Mouse (Mus musculus) megakaryocyte, embryonic 14.5 days (primary cell): ENCODE results near the gene Ccdc43. TPM values are rescaled to one million over a fixed set of nuclear protein-coding genes. Genes with fewer than 3 reads are reported as not detected.
"Not testable (repeated sequence)": the region's sequence is repeated elsewhere in the genome, so short reads cannot be mapped to it uniquely, and the experiment has no call there.

Experiments
- H3K27me3 ChIP-seq: replicated peaks from 2 replicates; pipeline ENCODE3; 2012; ENCODE audit warnings: inconsistent platforms
- H3K36me3 ChIP-seq: replicated peaks from 2 replicates; pipeline ENCODE3; 2012; ENCODE audit warnings: low read length, inconsistent platforms, mixed read lengths
- H3K4me1 ChIP-seq: 2 replicates; pipeline ENCODE4 v1.6.1; 2012; ENCODE audit warnings: inconsistent platforms
- H3K4me3 ChIP-seq: replicated peaks from 2 replicates; pipeline ENCODE3; 2012; ENCODE audit warnings: moderate library complexity, mild to moderate bottlenecking, inconsistent platforms
- H3K9me3 ChIP-seq: 2 replicates; pipeline ENCODE4 v1.6.1; 2012; ENCODE audit warnings: inconsistent platforms
- FLI1 ChIP-seq: IDR thresholded peaks from 2 replicates; pipeline ENCODE4 v1.6.1; 2012; ENCODE audit warnings: low read length, inconsistent platforms, mixed read lengths
- GATA1 ChIP-seq: IDR thresholded peaks from 3 replicates; pipeline ENCODE4 v1.6.1; 2012; ENCODE audit warnings: mixed read lengths, low read length, inconsistent platforms, borderline replicate concordance
- polyA plus RNA-seq: library from polyadenylated mRNA; stranded (reverse); fragments of >175 nt; gene quantifications from 2 replicates; pipeline ENCODE4 v1.2.3, GENCODE M21; 2012; ENCODE audit warnings: low replicate concordance; ENCODE audit not compliant: insufficient read depth

The Ccdc43 gene
- polyA plus RNA-seq, 1 experiment: 3.3 TPM

DNA sequence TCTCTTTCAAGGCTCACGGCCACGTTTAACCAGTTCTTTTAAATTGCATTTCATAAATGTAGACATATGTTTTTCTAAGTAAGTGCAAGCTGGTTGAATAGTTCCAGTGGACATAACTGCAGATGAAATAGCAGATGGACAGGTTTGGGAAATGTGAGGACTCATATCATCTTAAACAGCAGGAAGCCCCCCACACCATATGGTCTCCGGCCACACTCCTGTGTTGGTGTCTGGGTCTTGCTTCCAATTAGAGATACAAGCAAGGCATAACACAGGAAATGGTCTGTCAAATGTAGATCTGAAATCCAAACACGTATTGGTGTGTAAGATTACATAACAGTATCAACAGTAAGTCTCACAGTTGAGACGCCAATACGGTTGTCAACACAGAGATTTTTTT is 33.8 kb upstream of the Ccdc43 start:
- H3K9me3 ChIP-seq: peaks cover 9% of the 10 kb centered on the region
- TF ChIP-seq GATA1: no peak
- TF ChIP-seq FLI1: no peak
- no peaks in the 10 kb centered on the region for H3K36me3 ChIP-seq
- peaks cover 9% of the 10 kb centered on the region for H3K4me1 ChIP-seq
- H3K27me3 ChIP-seq: peaks cover 35% of the 10 kb centered on the region
- no peak overlapping the region for H3K4me3 ChIP-seq

DNA sequence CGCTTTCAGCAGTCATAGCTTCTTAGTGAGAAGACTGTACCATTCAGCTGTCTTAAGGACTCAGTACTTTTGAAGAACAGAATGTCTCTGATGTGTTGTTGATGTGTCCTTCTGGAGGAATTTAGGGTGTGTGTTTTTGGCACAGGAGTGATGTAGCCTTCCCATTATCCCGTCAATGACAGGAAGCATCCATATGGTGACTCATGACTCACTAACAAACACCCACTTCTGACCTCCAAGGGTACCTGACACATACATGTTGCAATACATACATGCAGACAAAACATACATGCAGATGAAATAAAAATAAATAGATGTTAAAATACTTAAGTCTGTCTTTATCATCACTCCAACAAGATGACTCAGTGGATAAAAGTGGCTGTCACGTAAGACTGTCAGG is 32.3 kb upstream of the Ccdc43 start:
- Histone ChIP-seq H3K9me3 (peaks cover 2% of the 10 kb centered on the region), H3K4me1 (peaks cover 9% of the 10 kb centered on the region), H3K27me3 (peaks cover 25% of the 10 kb centered on the region), H3K4me3 (no peak overlapping the region), H3K36me3 (no peaks in the 10 kb centered on the region)
- TF ChIP-seq FLI1 (no peak), GATA1 (no peak)

DNA sequence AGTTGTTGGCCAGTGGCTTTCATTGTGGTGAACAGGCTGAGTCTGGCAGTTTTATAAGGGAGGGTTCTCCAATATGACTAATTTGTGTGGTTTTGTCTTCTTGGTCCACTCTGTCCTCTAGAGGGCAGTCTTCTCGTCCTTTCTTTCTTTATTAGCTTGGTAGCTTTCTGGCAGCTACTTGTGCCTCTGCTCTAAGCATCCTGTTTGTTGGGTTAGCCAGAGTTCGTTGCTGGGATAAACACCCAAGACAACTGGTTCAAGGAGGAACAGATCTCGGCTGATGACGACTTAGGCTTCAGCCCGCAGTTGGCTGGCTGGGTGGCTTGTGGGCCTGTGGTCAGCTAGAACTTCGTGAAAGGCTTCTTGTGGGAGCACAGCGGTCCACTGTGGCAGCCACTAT is 31.0 kb upstream of the Ccdc43 start:
- Histone ChIP-seq H3K4me1 (peaks cover 9% of the 10 kb centered on the region), H3K27me3 (peaks cover 24% of the 10 kb centered on the region), H3K4me3 (no peak overlapping the region), H3K9me3 (no peaks in the 10 kb centered on the region), H3K36me3 (no peaks in the 10 kb centered on the region)
- TF ChIP-seq FLI1 (no peak), GATA1 (no peak)

GRCm38 (mm10) chr11:102725574-102725973 is 28.0 kb upstream of the Ccdc43 start:
- peaks cover 33% of the 10 kb centered on the region for H3K27me3 ChIP-seq
- H3K9me3 ChIP-seq: no peaks in the 10 kb centered on the region
- peaks cover 4% of the 10 kb centered on the region for H3K4me1 ChIP-seq
- TF ChIP-seq GATA1 (no peak), FLI1 (no peak)
- H3K4me3 ChIP-seq: no peak overlapping the region
- no peaks in the 10 kb centered on the region for H3K36me3 ChIP-seq

DNA sequence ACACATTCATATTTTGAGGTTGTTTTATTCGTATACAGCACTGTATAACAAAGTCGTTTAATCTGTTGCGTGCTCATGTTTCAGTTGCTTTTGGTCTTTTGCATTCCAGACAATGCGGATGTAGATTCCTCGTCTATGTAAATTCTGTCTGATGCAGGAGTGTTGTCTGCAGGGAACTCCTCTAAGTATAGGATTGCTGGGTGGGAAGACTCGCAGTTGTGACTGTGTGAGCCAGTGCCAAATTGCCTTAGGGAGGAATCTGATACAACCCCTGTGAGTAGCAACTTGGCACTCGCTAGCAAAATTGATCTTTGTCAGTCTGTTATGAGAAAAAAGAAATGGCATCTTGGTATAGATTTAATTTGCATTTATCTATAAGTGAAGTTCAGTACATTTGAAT is 18.6 kb upstream of the Ccdc43 start:
- H3K4me1 ChIP-seq: no peaks in the 10 kb centered on the region
- H3K27me3 ChIP-seq: peaks cover 14% of the 10 kb centered on the region
- TF ChIP-seq GATA1: no peak
- TF ChIP-seq FLI1: no peak
- peaks cover 45% of the 10 kb centered on the region for H3K9me3 ChIP-seq
- H3K36me3 ChIP-seq: no peaks in the 10 kb centered on the region
- H3K4me3 ChIP-seq: no peak overlapping the region

DNA sequence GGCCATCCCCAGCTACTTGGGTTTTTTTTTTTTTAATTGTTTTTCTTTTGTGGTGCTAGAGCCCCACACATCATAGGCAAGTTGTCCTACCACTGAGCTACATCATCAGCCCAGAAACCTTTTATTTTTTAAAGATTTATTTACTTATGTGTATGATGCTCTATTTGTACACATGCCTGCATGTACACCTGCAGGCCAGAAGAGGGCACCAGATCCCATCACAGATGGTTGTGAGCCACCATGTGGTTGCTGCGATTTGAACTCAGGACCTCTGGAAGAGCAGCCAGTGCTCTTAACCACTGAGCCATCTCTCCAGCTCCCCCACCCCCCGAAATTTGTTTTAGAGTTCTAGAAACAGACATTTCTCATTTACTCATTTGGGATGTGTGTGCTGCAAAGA is 17.0 kb upstream of the Ccdc43 start:
- Histone ChIP-seq H3K27me3 (peaks cover 22% of the 10 kb centered on the region), H3K9me3 (peaks cover 45% of the 10 kb centered on the region)
- H3K36me3 ChIP-seq, H3K4me3 ChIP-seq, H3K4me1 ChIP-seq: not testable (repeated sequence)

- H3K36me3 ChIP-seq: no peaks in the 10 kb centered on the region
- no peak overlapping the region for H3K4me3 ChIP-seq
- no peaks in the 10 kb centered on the region for H3K4me1 ChIP-seq
- H3K9me3 ChIP-seq: peaks cover 26% of the 10 kb centered on the region
- no peak for TF ChIP-seq FLI1
- no peak for TF ChIP-seq GATA1
- peaks cover 27% of the 10 kb centered on the region for H3K27me3 ChIP-seq
Measured at GRCm38 (mm10) chr11:102712411-102712810, 14.8 kb upstream of the Ccdc43 start.

DNA sequence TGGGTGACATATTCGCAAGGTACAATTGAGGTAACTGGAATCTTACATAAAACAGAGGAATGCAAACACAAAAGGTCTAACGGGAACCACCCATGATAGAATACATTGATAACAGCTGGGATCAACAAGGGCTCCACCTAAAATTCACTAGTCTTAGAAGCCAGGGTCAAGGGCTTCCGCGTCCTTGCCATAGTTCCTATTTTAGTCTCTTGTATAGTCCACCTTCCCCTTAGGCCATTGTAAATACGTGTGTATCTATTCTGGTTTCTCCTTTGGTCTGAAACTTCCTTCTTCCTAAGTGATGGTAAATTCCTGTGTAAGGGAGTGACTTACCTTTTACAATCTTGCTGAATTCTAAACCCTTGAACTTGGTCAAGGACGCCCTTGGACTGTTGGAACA is 4.6 kb upstream of the Ccdc43 start:
- H3K9me3 ChIP-seq: peaks cover 37% of the 10 kb centered on the region
- H3K4me1 ChIP-seq: peaks cover 13% of the 10 kb centered on the region
- H3K27me3 ChIP-seq, H3K36me3 ChIP-seq, H3K4me3 ChIP-seq: not testable (repeated sequence)

DNA sequence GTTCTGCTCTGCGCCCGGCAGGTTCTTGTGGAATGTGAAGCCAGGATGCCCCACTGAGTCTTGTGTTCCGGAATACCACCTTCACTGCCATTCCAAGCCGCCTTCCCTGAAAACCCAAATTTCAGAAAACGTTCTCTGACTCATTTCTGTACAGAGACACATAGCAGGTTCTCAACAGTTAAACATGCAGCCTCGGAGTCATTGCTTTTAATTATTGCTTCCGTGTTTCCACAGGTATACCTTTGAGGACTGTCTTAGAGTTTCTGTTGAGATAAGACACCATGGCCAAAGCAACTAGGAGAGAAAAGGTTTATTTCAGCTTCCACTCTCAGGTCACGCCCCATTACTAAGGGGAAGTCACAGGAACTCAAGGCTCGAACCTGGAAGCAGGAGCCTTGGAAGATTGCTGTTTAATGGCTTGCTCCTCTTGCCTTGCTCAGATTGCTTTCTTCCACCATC is 465 bp upstream of the Ccdc43 start:
- H3K36me3 ChIP-seq: peaks cover 9% of the 10 kb centered on the region
- H3K4me3 ChIP-seq: peak overlapping the region; percentile 96
- peaks cover 4% of the 10 kb centered on the region for H3K27me3 ChIP-seq
- TF ChIP-seq FLI1 (no peak), GATA1 (no peak)
- H3K4me1 ChIP-seq: peaks cover 45% of the 10 kb centered on the region
- H3K9me3 ChIP-seq: peaks cover 6% of the 10 kb centered on the region; the same call in 1 of the 2 replicates

GRCm38 (mm10) chr11:102695289-102695688 is 2.3 kb downstream of the Ccdc43 start:
- H3K4me3 ChIP-seq: no peak overlapping the region
- peaks cover 2% of the 10 kb centered on the region for H3K27me3 ChIP-seq
- TF ChIP-seq GATA1 (no peak), FLI1 (no peak)
- peaks cover 51% of the 10 kb centered on the region for H3K4me1 ChIP-seq
- peaks cover 27% of the 10 kb centered on the region for H3K36me3 ChIP-seq
- no peaks in the 10 kb centered on the region for H3K9me3 ChIP-seq

DNA sequence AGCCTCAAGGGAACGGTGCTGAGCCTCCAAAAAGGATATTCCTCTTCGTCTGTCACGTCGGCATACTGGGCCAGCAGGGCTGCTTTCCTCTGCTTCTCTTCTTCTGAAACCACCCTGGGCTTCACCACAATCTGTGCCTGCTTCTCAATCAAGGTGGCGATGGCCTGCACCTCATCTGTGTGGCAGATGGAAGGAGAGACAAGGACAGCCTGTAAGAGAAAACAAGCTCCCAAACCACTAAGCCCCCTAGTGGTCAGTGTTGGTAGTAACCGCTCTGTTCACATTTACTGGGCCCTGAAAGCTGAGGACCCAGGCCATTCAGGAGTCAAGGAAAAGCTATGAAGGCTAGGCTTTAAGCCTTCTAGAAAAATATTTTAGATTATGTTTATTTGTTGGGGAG is 7.4 kb downstream of the Ccdc43 start:
- TF ChIP-seq FLI1 (no peak), GATA1 (no peak)
- H3K9me3 ChIP-seq: no peaks in the 10 kb centered on the region
- H3K27me3 ChIP-seq: no peaks in the 10 kb centered on the region
- peaks cover 52% of the 10 kb centered on the region for H3K36me3 ChIP-seq
- H3K4me3 ChIP-seq: no peak overlapping the region
- H3K4me1 ChIP-seq: peaks cover 27% of the 10 kb centered on the region
